Mouse (Mus musculus) granulocyte monocyte progenitor cell, adult 5-6 weeks (primary cell): ENCODE measurements around the gene Batf2. TPM values are rescaled to one million over a fixed set of nuclear protein-coding genes. Genes with fewer than 3 reads are reported as not detected.

Source experiments
- ATAC-seq: replicated peaks from 2 replicates; pipeline ENCODE4 v1.8.0; 2016; ENCODE audit warnings: mild to moderate bottlenecking, moderate TSS enrichment, inconsistent platforms; ENCODE audit not compliant: poor library complexity, severe bottlenecking
- total RNA-seq, 2 experiments: library from RNA; stranded (forward) in 1 of 2; stranded (reverse) in 1 of 2; fragments of 200-712, 200-1000 nt in 1 of 2; fragments of >200 nt in 1 of 2; fragmentation: Nextera tagmentation in 1 of 2; gene quantifications; 2 replicates each; pipeline ENCODE4 v1.2.3; 2014 to 2017

Gene Batf2
- total RNA-seq, 2 experiments from 2014 or later: 0.77 to 5.1 TPM

GRCm38 (mm10) chr19:6216046-6216705 is 75.4 kb downstream of the Batf2 start:
- no peak for ATAC-seq

GRCm38 (mm10) chr19:6218606-6219005 is 77.8 kb downstream of the Batf2 start:
- no peak for ATAC-seq

Other genes with a start within 250 kb of the Batf2 start
Only the 30 nearest of the 31 such genes appear.
- 97.3 and 126 TPM in 2 replicates for gene Dpf2, start 228.0 kb upstream of the Batf2 start, total RNA-seq (2014; fragmentation: Nextera tagmentation)
- gene Dpf2, start 228.0 kb upstream of the Batf2 start, total RNA-seq (2017): 62.7 and 108 TPM in 2 replicates
- 0.23 TPM in 1 of 2 replicates, not detected in the other for gene Cdc42ep2, start 216.2 kb upstream of the Batf2 start, total RNA-seq (2014; fragmentation: Nextera tagmentation)
- gene Cdc42ep2, start 216.2 kb upstream of the Batf2 start, total RNA-seq (2017): not detected in 2 replicates
- 122 and 129 TPM in 2 replicates for gene Pola2, start 176.8 kb upstream of the Batf2 start, total RNA-seq (2014; fragmentation: Nextera tagmentation)
- gene Pola2, start 176.8 kb upstream of the Batf2 start, total RNA-seq (2017): 56.9 and 64.9 TPM in 2 replicates
- not detected in 2 replicates for gene Slc22a20, start 154.8 kb upstream of the Batf2 start, total RNA-seq (2014; fragmentation: Nextera tagmentation)
- gene Slc22a20, start 154.8 kb upstream of the Batf2 start, total RNA-seq (2017): not detected in 2 replicates
- gene Capn1, start 125.1 kb upstream of the Batf2 start, total RNA-seq (2014; fragmentation: Nextera tagmentation): 35.2 and 38.6 TPM in 2 replicates
- 32.2 and 37.7 TPM in 2 replicates for gene Capn1, start 125.1 kb upstream of the Batf2 start, total RNA-seq (2017)
- gene Syvn1, start 94.4 kb upstream of the Batf2 start, total RNA-seq (2014; fragmentation: Nextera tagmentation): 33.6 and 46.5 TPM in 2 replicates
- 3.8 and 8.2 TPM in 2 replicates for gene Syvn1, start 94.4 kb upstream of the Batf2 start, total RNA-seq (2017)
- gene Mrpl49, start 83.2 kb upstream of the Batf2 start, total RNA-seq (2014; fragmentation: Nextera tagmentation): 39.7 and 52.3 TPM in 2 replicates
- 45.2 and 46.1 TPM in 2 replicates for gene Mrpl49, start 83.2 kb upstream of the Batf2 start, total RNA-seq (2017)
- 2,326 and 2,717 TPM in 2 replicates for gene Fau, start 83.1 kb upstream of the Batf2 start, total RNA-seq (2014; fragmentation: Nextera tagmentation)
- 1,639 and 2,001 TPM in 2 replicates for gene Fau, start 83.1 kb upstream of the Batf2 start, total RNA-seq (2017)
- gene Znhit2, start 79.8 kb upstream of the Batf2 start, total RNA-seq (2014; fragmentation: Nextera tagmentation): 5.0 and 17.6 TPM in 2 replicates
- 13.7 and 17.6 TPM in 2 replicates for gene Znhit2, start 79.8 kb upstream of the Batf2 start, total RNA-seq (2017)
- gene Tm7sf2, start 72.6 kb upstream of the Batf2 start, total RNA-seq (2014; fragmentation: Nextera tagmentation): 14.4 and 19.3 TPM in 2 replicates
- gene Tm7sf2, start 72.6 kb upstream of the Batf2 start, total RNA-seq (2017): 3.4 and 4.0 TPM in 2 replicates
- 33.1 and 44.0 TPM in 2 replicates for gene Vps51, start 63.8 kb upstream of the Batf2 start, total RNA-seq (2014; fragmentation: Nextera tagmentation)
- gene Vps51, start 63.8 kb upstream of the Batf2 start, total RNA-seq (2017): 48.0 and 48.5 TPM in 2 replicates
- gene Tmem262, start 61.0 kb upstream of the Batf2 start, total RNA-seq (2014; fragmentation: Nextera tagmentation): not detected in 2 replicates
- gene Tmem262, start 61.0 kb upstream of the Batf2 start, total RNA-seq (2017): not detected in 2 replicates
- not detected in 2 replicates for gene Gm28374, start 58.7 kb upstream of the Batf2 start, total RNA-seq (2014; fragmentation: Nextera tagmentation)
- not detected in 2 replicates for gene Gm28374, start 58.7 kb upstream of the Batf2 start, total RNA-seq (2017)
- gene Zfpl1, start 56.0 kb upstream of the Batf2 start, total RNA-seq (2014; fragmentation: Nextera tagmentation): 11.9 and 21.6 TPM in 2 replicates
- 19.9 and 30.2 TPM in 2 replicates for gene Zfpl1, start 56.0 kb upstream of the Batf2 start, total RNA-seq (2017)
- gene Cdca5, start 56.0 kb upstream of the Batf2 start, total RNA-seq (2014; fragmentation: Nextera tagmentation): 39.0 and 43.6 TPM in 2 replicates
- 34.8 and 42.1 TPM in 2 replicates for gene Cdca5, start 56.0 kb upstream of the Batf2 start, total RNA-seq (2017)
- 2.7 TPM in 1 of 2 replicates, not detected in the other for gene AC131692.1, start 46.6 kb upstream of the Batf2 start, total RNA-seq (2014; fragmentation: Nextera tagmentation)
- 2.2 TPM in 1 of 2 replicates, not detected in the other for gene AC131692.1, start 46.6 kb upstream of the Batf2 start, total RNA-seq (2017)
- gene Naaladl1, start 35.2 kb upstream of the Batf2 start, total RNA-seq (2014; fragmentation: Nextera tagmentation): 0.28 and 1.1 TPM in 2 replicates
- gene Naaladl1, start 35.2 kb upstream of the Batf2 start, total RNA-seq (2017): not detected in 2 replicates
- gene Sac3d1, start 22.3 kb upstream of the Batf2 start, total RNA-seq (2014; fragmentation: Nextera tagmentation): 8.5 and 10.2 TPM in 2 replicates
- 5.9 and 7.2 TPM in 2 replicates for gene Sac3d1, start 22.3 kb upstream of the Batf2 start, total RNA-seq (2017)
- gene Snx15, start 12.7 kb upstream of the Batf2 start, total RNA-seq (2014; fragmentation: Nextera tagmentation): 31.2 and 31.3 TPM in 2 replicates
- gene Snx15, start 12.7 kb upstream of the Batf2 start, total RNA-seq (2017): 9.7 and 11.2 TPM in 2 replicates
- 22.6 and 37.1 TPM in 2 replicates for gene Arl2, start 565 bp downstream of the Batf2 start, total RNA-seq (2014; fragmentation: Nextera tagmentation)
- 27.1 and 30.7 TPM in 2 replicates for gene Arl2, start 565 bp downstream of the Batf2 start, total RNA-seq (2017)
- gene Majin, start 43.4 kb downstream of the Batf2 start, total RNA-seq (2014; fragmentation: Nextera tagmentation): not detected in 2 replicates
- not detected in 2 replicates for gene Majin, start 43.4 kb downstream of the Batf2 start, total RNA-seq (2017)
- not detected in 2 replicates for gene Gpha2, start 85.4 kb downstream of the Batf2 start, total RNA-seq (2014; fragmentation: Nextera tagmentation)
- gene Gpha2, start 85.4 kb downstream of the Batf2 start, total RNA-seq (2017): not detected in 2 replicates
- gene Ppp2r5b, start 94.9 kb downstream of the Batf2 start, total RNA-seq (2014; fragmentation: Nextera tagmentation): 3.0 and 3.1 TPM in 2 replicates
- gene Ppp2r5b, start 94.9 kb downstream of the Batf2 start, total RNA-seq (2017): 1.9 and 3.7 TPM in 2 replicates
- gene Atg2a, start 100.7 kb downstream of the Batf2 start, total RNA-seq (2014; fragmentation: Nextera tagmentation): 18.3 and 30.9 TPM in 2 replicates
- gene Atg2a, start 100.7 kb downstream of the Batf2 start, total RNA-seq (2017): 5.5 and 8.3 TPM in 2 replicates
- 20.4 and 20.6 TPM in 2 replicates for gene Ehd1, start 135.7 kb downstream of the Batf2 start, total RNA-seq (2014; fragmentation: Nextera tagmentation)
- 16.2 and 21.6 TPM in 2 replicates for gene Ehd1, start 135.7 kb downstream of the Batf2 start, total RNA-seq (2017)
- gene Cdc42bpg, start 165.5 kb downstream of the Batf2 start, total RNA-seq (2014; fragmentation: Nextera tagmentation): 2.6 and 4.1 TPM in 2 replicates
- gene Cdc42bpg, start 165.5 kb downstream of the Batf2 start, total RNA-seq (2017): 3.6 and 4.4 TPM in 2 replicates
- 37.7 and 54.2 TPM in 2 replicates for gene Men1, start 194.0 kb downstream of the Batf2 start, total RNA-seq (2014; fragmentation: Nextera tagmentation)
- 30.5 and 33.4 TPM in 2 replicates for gene Men1, start 194.0 kb downstream of the Batf2 start, total RNA-seq (2017)
- 50.7 and 54.7 TPM in 2 replicates for gene Map4k2, start 200.2 kb downstream of the Batf2 start, total RNA-seq (2014; fragmentation: Nextera tagmentation)
- gene Map4k2, start 200.2 kb downstream of the Batf2 start, total RNA-seq (2017): 26.1 and 30.6 TPM in 2 replicates
- 286 and 301 TPM in 2 replicates for gene Sf1, start 222.7 kb downstream of the Batf2 start, total RNA-seq (2014; fragmentation: Nextera tagmentation)
- 187 and 209 TPM in 2 replicates for gene Sf1, start 222.7 kb downstream of the Batf2 start, total RNA-seq (2017)
- gene Pygm, start 243.4 kb downstream of the Batf2 start, total RNA-seq (2014; fragmentation: Nextera tagmentation): 0.92 and 6.9 TPM in 2 replicates
- gene Pygm, start 243.4 kb downstream of the Batf2 start, total RNA-seq (2017): 0.41 TPM in 1 of 2 replicates, not detected in the other